Comparison of ENCODE assay signal across 9 mouse cellular contexts in the genomic region with DNA sequence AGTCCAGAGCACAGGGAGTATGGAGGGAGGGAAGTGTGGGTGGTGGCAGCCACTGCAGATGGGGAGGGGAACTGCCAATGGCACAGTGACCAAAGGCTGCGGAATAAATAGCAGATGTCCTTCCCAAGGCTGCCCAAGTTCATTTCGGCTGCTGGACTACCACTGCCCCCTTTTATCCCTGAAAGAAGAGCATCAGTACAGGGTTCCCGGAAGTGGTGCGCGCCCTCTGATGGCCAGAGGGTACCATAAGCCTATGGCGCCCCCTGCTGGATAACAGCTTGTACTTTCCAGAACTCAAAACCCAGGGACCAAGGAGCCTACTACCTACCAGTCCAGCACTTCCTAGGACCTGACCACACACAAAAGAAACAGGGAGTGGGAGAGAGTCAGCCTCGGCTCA. TPM values are rescaled to one million over a fixed set of nuclear protein-coding genes. Genes with fewer than 3 reads are reported as not detected.
DNase-seq lines count a peak whose midpoint lies in the region; ATAC-seq and TF ChIP-seq lines count a peak whose summit lies in the region.
"Not testable (repeated sequence)": the region's sequence is repeated elsewhere in the genome, so short reads cannot be mapped to it uniquely, and the experiment has no call there.
"Had no signal": no experiment of that assay in that cellular context is flagged by ENCODE, and none has a peak within 500 bp of the region (broad histone marks: within the 10 kb centered on the region; RNA-seq: fewer than 3 reads in every experiment).

No protein-coding gene starts in this region.

- peak; percentile 55 to 70 for DNase-seq in CD8-positive naive resting alpha-beta T cell, adult 2 months (ENCODE audit: low read depth in 2 of 2, low spot score in 2 of 2)
- peak; percentile 34 for DNase-seq in c-Kit-positive CD71-negative TER-119-negative erythroid progenitor cells, embryonic 14.5 days (ENCODE audit: low read depth)
- peak; percentile 56 for DNase-seq in forebrain, embryonic 10.5 days (ENCODE audit: extremely low spot score, low spot score)
- peak; percentile 47 to 59 for DNase-seq in heart, postnatal 36 days
- DNase-seq in kidney, postnatal 25 days = peak; percentile 61 to 69
- peak; percentile 36 for DNase-seq in lung, adult 2 months
- peak; percentile 70 for DNase-seq in neural tube, embryonic 11.5 days (ENCODE audit: low spot score)

- 8% methylated on average over 7 of the region's 7 CpGs for WGBS in forebrain, embryonic 10.5 days
- 5% methylated on average over 7 of the region's 7 CpGs for WGBS in lung, adult 2 months
- WGBS in neural tube, embryonic 11.5 days = 4% methylated on average over 6 of the region's 7 CpGs
- 7% methylated on average over 6 of the region's 7 CpGs for WGBS in stomach, embryonic 16.5 days

- H3K4me3 ChIP-seq in forebrain, embryonic 10.5 days = 0 out of 2 replicates have a peak overlapping the region, but pooled peaks have one; percentile 10
- not testable (repeated sequence) for H3K4me3 ChIP-seq in lung, adult 2 months (replicated peaks; ENCODE audit: extremely low read depth, low read depth, low read length); neural tube, embryonic 11.5 days (ENCODE audit: low read depth, low read length); stomach, embryonic 16.5 days (replicated peaks; ENCODE audit: low read length)

- intact Hi-C loops in heart, postnatal 36 days (cut with DNase I) = not testable (repeated sequence)

- H3K4me1 ChIP-seq in forebrain, embryonic 10.5 days; lung, adult 2 months (ENCODE audit: control insufficient read depth, insufficient read depth, low read length); neural tube, embryonic 11.5 days (ENCODE audit: control insufficient read depth, insufficient read depth, low read length); stomach, embryonic 16.5 days (ENCODE audit: control insufficient read depth, insufficient read depth, low read length): not testable (repeated sequence)

- ATAC-seq in neural tube, embryonic 11.5 days (ENCODE audit: insufficient read depth, low FRiP score, low TSS enrichment) = not testable (repeated sequence)
- ATAC-seq in stomach, embryonic 16.5 days (ENCODE audit: insufficient read depth, low FRiP score) = peak; percentile 77

- peak; percentile 29; the same call in 1 of the 2 replicates for TF ChIP-seq CTCF in lung, adult 2 months (IDR thresholded peaks at IDR 0.05; ENCODE audit: insufficient read depth, low read length)

- H3K9me3 ChIP-seq in forebrain, embryonic 10.5 days; neural tube, embryonic 11.5 days (ENCODE audit: control insufficient read depth, low read length); stomach, embryonic 16.5 days (replicated peaks; ENCODE audit: control insufficient read depth, low read length): not testable (repeated sequence)

- H3K36me3 ChIP-seq in forebrain, embryonic 10.5 days (replicated peaks); neural tube, embryonic 11.5 days (ENCODE audit: control insufficient read depth, insufficient read depth, low read length); stomach, embryonic 16.5 days (ENCODE audit: control insufficient read depth, insufficient read depth, low read length): not testable (repeated sequence)

- not testable (repeated sequence) for H3K4me2 ChIP-seq in neural tube, embryonic 11.5 days (ENCODE audit: low read depth); stomach, embryonic 16.5 days (ENCODE audit: low read depth, low read length)

- peaks cover 17% of the 10 kb centered on the region for H3K27me3 ChIP-seq in forebrain, embryonic 10.5 days (ENCODE audit: poor library complexity, severe bottlenecking)
- H3K27me3 ChIP-seq in neural tube, embryonic 11.5 days (ENCODE audit: control insufficient read depth, insufficient read depth, low read length); stomach, embryonic 16.5 days (ENCODE audit: control insufficient read depth, insufficient read depth, low read length): not testable (repeated sequence)

- not testable (repeated sequence) for H3K27ac ChIP-seq in forebrain, embryonic 10.5 days; neural tube, embryonic 11.5 days (ENCODE audit: low read depth, low read length); stomach, embryonic 16.5 days (ENCODE audit: low read length)

- not testable (repeated sequence) for TF ChIP-seq POLR2A in lung, adult 2 months (IDR thresholded peaks at IDR 0.05; ENCODE audit: borderline replicate concordance, extremely low read depth, low read depth, low read length)

- H3K9ac ChIP-seq in neural tube, embryonic 11.5 days (ENCODE audit: low read length); stomach, embryonic 16.5 days (ENCODE audit: low read length): not testable (repeated sequence)

RNA-seq across cellular contexts. Expression of gene Gsdma, which starts 9.0 kb away (rescaled TPM):
- polyA plus RNA-seq in forebrain, embryonic 10.5 days (2016; fragmentation: Nextera tagmentation; extraction: Ambion mirVana) = not detected in 2 replicates
- total RNA-seq in heart, postnatal 36 days (2021) = not detected
- polyA plus RNA-seq in lung, adult 2 months (2012; rRNA removed) = 11.5 TPM in 1 of 2 replicates, not detected in the other
- not detected in 2 replicates for polyA plus RNA-seq in neural tube, embryonic 11.5 days (2014; fragmentation: Nextera tagmentation; extraction: Ambion mirVana)
- polyA plus RNA-seq in stomach, embryonic 16.5 days (2015; fragmentation: Nextera tagmentation; extraction: Ambion mirVana) = 3.7 and 8.3 TPM in 2 replicates
- total RNA-seq: adrenal gland, postnatal 4 days had no signal

RNA-seq across cellular contexts. Expression of gene Psmd3, which starts 9.2 kb away (rescaled TPM):
- 255 and 259 TPM in 2 replicates for polyA plus RNA-seq in forebrain, embryonic 10.5 days (2016; fragmentation: Nextera tagmentation; extraction: Ambion mirVana)
- total RNA-seq in heart, postnatal 36 days (2021) = 100 to 1,000 TPM; 102 to 104 TPM
- polyA plus RNA-seq in lung, adult 2 months (2012; rRNA removed) = 136 and 156 TPM in 2 replicates
- polyA plus RNA-seq in neural tube, embryonic 11.5 days (2014; fragmentation: Nextera tagmentation; extraction: Ambion mirVana) = 172 TPM in 2 replicates
- 147 and 157 TPM in 2 replicates for polyA plus RNA-seq in stomach, embryonic 16.5 days (2015; fragmentation: Nextera tagmentation; extraction: Ambion mirVana)

RNA-seq across cellular contexts. Expression of gene Gsdma2, which starts 26.6 kb away (rescaled TPM):
- not detected in 2 replicates for polyA plus RNA-seq in forebrain, embryonic 10.5 days (2016; fragmentation: Nextera tagmentation; extraction: Ambion mirVana)
- total RNA-seq in heart, postnatal 36 days (2021) = not detected
- polyA plus RNA-seq in lung, adult 2 months (2012; rRNA removed) = not detected in 2 replicates
- 0.17 TPM in 1 of 2 replicates, not detected in the other for polyA plus RNA-seq in neural tube, embryonic 11.5 days (2014; fragmentation: Nextera tagmentation; extraction: Ambion mirVana)
- 0.45 and 0.87 TPM in 2 replicates for polyA plus RNA-seq in stomach, embryonic 16.5 days (2015; fragmentation: Nextera tagmentation; extraction: Ambion mirVana)

RNA-seq across cellular contexts. Expression of gene Csf3, which starts 27.9 kb away (rescaled TPM):
- not detected in 2 replicates for polyA plus RNA-seq in forebrain, embryonic 10.5 days (2016; fragmentation: Nextera tagmentation; extraction: Ambion mirVana)
- not detected for total RNA-seq in heart, postnatal 36 days (2021)
- polyA plus RNA-seq in lung, adult 2 months (2012; rRNA removed) = not detected in 2 replicates
- not detected in 2 replicates for polyA plus RNA-seq in neural tube, embryonic 11.5 days (2014; fragmentation: Nextera tagmentation; extraction: Ambion mirVana)
- not detected in 2 replicates for polyA plus RNA-seq in stomach, embryonic 16.5 days (2015; fragmentation: Nextera tagmentation; extraction: Ambion mirVana)
- total RNA-seq: adrenal gland, postnatal 4 days had no signal

RNA-seq across cellular contexts. Expression of gene Gsdma3, which starts 47.0 kb away (rescaled TPM):
- not detected in 2 replicates for polyA plus RNA-seq in forebrain, embryonic 10.5 days (2016; fragmentation: Nextera tagmentation; extraction: Ambion mirVana)
- 1 to 10 TPM; 3.0 to 3.3 TPM for total RNA-seq in heart, postnatal 36 days (2021)
- polyA plus RNA-seq in lung, adult 2 months (2012; rRNA removed) = not detected in 2 replicates
- not detected in 2 replicates for polyA plus RNA-seq in neural tube, embryonic 11.5 days (2014; fragmentation: Nextera tagmentation; extraction: Ambion mirVana)
- not detected in 2 replicates for polyA plus RNA-seq in stomach, embryonic 16.5 days (2015; fragmentation: Nextera tagmentation; extraction: Ambion mirVana)
